Mouse (Mus musculus) heart, embryonic 11.5 days (tissue): ENCODE data around the gene Ttll12. TPM values are rescaled to one million over a fixed set of nuclear protein-coding genes. Genes with fewer than 3 reads are reported as not detected.

Experiments
- ATAC-seq: fragments of 200-750 bp; cut with Nextera tagmentation; replicated peaks from 2 replicates; pipeline ENCODE4 v1.8.0; 2017; ENCODE audit warnings: moderate library complexity; ENCODE audit not compliant: insufficient number of reproducible peaks, low FRiP score, low TSS enrichment
- H3K27ac ChIP-seq: fragments of 300-500 bp; sonication (generic); 2 replicates; pipeline ENCODE4 v1.5.1; 2014; ENCODE audit warnings: mild to moderate bottlenecking, low read depth, low read length
- H3K27me3 ChIP-seq: fragments of 300-500 bp; sonication (generic); 2 replicates; pipeline ENCODE4 v1.6.1; 2014; ENCODE audit warnings: mild to moderate bottlenecking, low read length, mixed read lengths; ENCODE audit not compliant: control insufficient read depth, insufficient read depth
- H3K36me3 ChIP-seq: fragments of 300-500 bp; sonication (generic); 2 replicates; pipeline ENCODE4 v1.6.1; 2014; ENCODE audit warnings: mild to moderate bottlenecking, low read length, moderate library complexity, mixed read lengths; ENCODE audit not compliant: control insufficient read depth, insufficient read depth
- H3K4me1 ChIP-seq: fragments of 300-500 bp; sonication (generic); 2 replicates; pipeline ENCODE4 v1.6.1; 2014; ENCODE audit warnings: low read length; ENCODE audit not compliant: control insufficient read depth, insufficient read depth
- H3K4me2 ChIP-seq: fragments of 300-500 bp; sonication (generic); 2 replicates; pipeline ENCODE4 v1.6.1; 2014; ENCODE audit warnings: mild to moderate bottlenecking, moderate library complexity
- H3K4me3 ChIP-seq: fragments of 300-500 bp; sonication (generic); 2 replicates; pipeline ENCODE4 v1.5.1; 2014; ENCODE audit warnings: low read depth, low read length
- H3K9ac ChIP-seq: fragments of 300-500 bp; sonication (generic); 2 replicates; pipeline ENCODE4 v1.6.1; 2014; ENCODE audit warnings: mild to moderate bottlenecking, low read depth, low read length, moderate library complexity
- H3K9me3 ChIP-seq: fragments of 300-500 bp; sonication (generic); replicated peaks from 2 replicates; pipeline ENCODE4 v1.6.1; 2016; ENCODE audit warnings: low read length; ENCODE audit not compliant: control insufficient read depth
- WGBS: fragments of 180-500 bp; shearing (Covaris S2); extraction: QIAGEN DNeasy Blood & Tissue Kit; methylation state at CpG from one replicate; pipeline ENCODE4 v1.1.7; 2014; ENCODE audit not compliant: insufficient replicate concordance; 5-methylcytosine and 5-hydroxymethylcytosine counted together
- polyA plus RNA-seq: library from polyadenylated mRNA; unstranded; fragments of >200 nt; fragmentation: Nextera tagmentation; extraction: Ambion mirVana; gene quantifications from 2 replicates; pipeline ENCODE4 v1.2.1, GENCODE M21; 2014

Gene Ttll12
- polyA plus RNA-seq, 1 experiment from 2014 or later, result 30.4 TPM

- no peaks in the 10 kb centered on the region for H3K27me3 ChIP-seq
- H3K9me3 ChIP-seq, result no peaks in the 10 kb centered on the region
- no peak overlapping the region for H3K4me2 ChIP-seq
- no peak for ATAC-seq
- no peak overlapping the region for H3K4me3 ChIP-seq
- H3K4me1 ChIP-seq, result peaks cover 30% of the 10 kb centered on the region
- H3K27ac ChIP-seq, result no peak overlapping the region
- peaks cover 15% of the 10 kb centered on the region for H3K36me3 ChIP-seq
- H3K9ac ChIP-seq, result no peak overlapping the region
- 80% methylated on average over 9 of the region's 9 CpGs for WGBS
Observed at GRCm38 (mm10) chr15:83541647-83542287, 53.2 kb downstream of the Ttll12 start.

GRCm38 (mm10) chr15:83539905-83540304 lies 55.1 kb downstream of the Ttll12 start:
- H3K9ac ChIP-seq, result no peak overlapping the region
- ATAC-seq, result 0 out of 2 replicates have a peak, but pooled peaks have one; percentile 34
- H3K27ac ChIP-seq, result peak overlapping the region; percentile 72
- H3K36me3 ChIP-seq, result 0 out of 2 replicates have a peak, but pooled peaks cover 3% of the 10 kb centered on the region
- H3K4me2 ChIP-seq, result peak overlapping the region; percentile 19; the same call in 1 of the 2 replicates
- 30% methylated on average over 4 of the region's 4 CpGs for WGBS
- H3K27me3 ChIP-seq, result no peaks in the 10 kb centered on the region
- H3K4me3 ChIP-seq, result no peak overlapping the region
- H3K9me3 ChIP-seq, result no peaks in the 10 kb centered on the region
- H3K4me1 ChIP-seq, result peaks cover 42% of the 10 kb centered on the region

- H3K4me3 ChIP-seq, result no peak overlapping the region
- H3K27ac ChIP-seq, result no peak overlapping the region
- 93% methylated on average over 2 of the region's 2 CpGs for WGBS
- H3K27me3 ChIP-seq, result no peaks in the 10 kb centered on the region
- H3K9me3 ChIP-seq, result no peaks in the 10 kb centered on the region
- peaks cover 47% of the 10 kb centered on the region for H3K4me1 ChIP-seq
- H3K4me2 ChIP-seq, result no peak overlapping the region
- no peak for ATAC-seq
- no peak overlapping the region for H3K9ac ChIP-seq
- H3K36me3 ChIP-seq, result no peaks in the 10 kb centered on the region
Observed at GRCm38 (mm10) chr15:83538855-83539254, 56.1 kb downstream of the Ttll12 start.

- peaks cover 40% of the 10 kb centered on the region for H3K4me1 ChIP-seq
Observed at GRCm38 (mm10) chr15:83535890-83536231, 59.1 kb downstream of the Ttll12 start.

DNA sequence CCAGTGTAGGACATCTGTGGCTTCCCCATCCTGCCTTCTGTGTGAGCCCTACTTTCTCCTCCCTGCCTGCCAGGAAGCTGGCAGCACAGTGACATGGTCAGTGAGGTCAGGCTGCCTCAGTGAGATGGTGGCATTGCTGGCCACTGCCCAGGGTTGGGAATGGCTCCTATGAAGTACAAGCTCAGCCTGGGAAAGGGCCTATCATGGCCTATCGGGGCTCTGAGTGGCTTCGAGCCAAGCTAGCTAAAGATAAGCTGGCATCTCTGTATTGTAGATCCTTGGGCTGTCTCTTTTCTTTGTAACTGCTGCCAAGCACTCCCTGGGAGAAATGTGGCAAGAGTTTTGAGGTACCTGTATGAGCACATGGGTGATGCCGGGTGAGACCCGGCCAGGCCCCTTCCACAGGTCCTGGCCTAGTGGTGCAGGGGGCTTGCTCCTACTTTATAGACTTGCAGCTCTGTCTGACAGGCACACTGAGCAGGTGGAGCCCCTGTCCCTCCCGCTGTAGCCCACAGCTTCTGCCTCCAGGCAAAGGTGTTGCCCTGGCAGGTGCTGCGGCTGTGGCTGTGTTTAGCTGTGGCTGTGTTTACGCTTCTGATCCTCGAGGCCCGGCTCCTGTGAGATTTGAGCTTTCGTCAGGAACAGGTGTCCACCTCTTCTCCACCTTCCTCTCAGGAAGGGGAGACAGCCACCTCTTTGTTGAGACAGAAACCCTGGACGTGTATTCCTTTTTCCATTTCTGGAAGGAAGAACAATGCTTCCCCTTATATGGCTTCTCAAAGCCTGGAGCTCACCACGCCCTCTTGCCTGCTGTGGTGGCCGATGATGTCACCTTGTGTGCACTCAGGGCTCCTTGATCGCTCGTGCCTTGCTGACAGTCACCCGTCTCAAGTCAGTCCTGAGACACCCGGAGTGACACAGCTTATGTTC lies 59.7 kb downstream of the Ttll12 start:
- Histone ChIP-seq H3K4me2 (peak overlapping the region; percentile 16; the same call in 1 of the 2 replicates), H3K27ac (peak overlapping the region; percentile 80), H3K4me3 (no peak overlapping the region), H3K36me3 (0 out of 2 replicates have a peak, but pooled peaks cover 3% of the 10 kb centered on the region), H3K4me1 (peaks cover 38% of the 10 kb centered on the region), H3K9ac (peak overlapping the region; percentile 61), H3K27me3 (no peaks in the 10 kb centered on the region), H3K9me3 (no peaks in the 10 kb centered on the region)
- no peak for ATAC-seq
- 47% methylated on average over 17 of the region's 17 CpGs for WGBS

More at GRCm38 (mm10) chr15:83535890-83536231, 59.1 kb downstream of the Ttll12 start:
- whole genome bisulfite sequencing, result 74% methylated on average over 6 of the region's 6 CpGs
- Histone ChIP-seq H3K9me3 (no peaks in the 10 kb centered on the region), H3K9ac (peak overlapping the region; percentile 61; the same call in 1 of the 2 replicates), H3K36me3 (0 out of 2 replicates have a peak, but pooled peaks cover 3% of the 10 kb centered on the region), H3K27me3 (no peaks in the 10 kb centered on the region), H3K4me3 (no peak overlapping the region), H3K27ac (peak overlapping the region; percentile 80), H3K4me2 (peak overlapping the region; percentile 16; the same call in 1 of the 2 replicates)
- no peak for ATAC-seq

- H3K4me2 ChIP-seq, result no peak overlapping the region
- no peak for ATAC-seq
- peaks cover 2% of the 10 kb centered on the region; the same call in 1 of the 2 replicates for H3K27me3 ChIP-seq
- H3K36me3 ChIP-seq, result 0 out of 2 replicates have a peak, but pooled peaks cover 3% of the 10 kb centered on the region
- no peak overlapping the region for H3K27ac ChIP-seq
- 69% methylated on average over 7 of the region's 7 CpGs for WGBS
- no peaks in the 10 kb centered on the region for H3K9me3 ChIP-seq
- H3K9ac ChIP-seq, result no peak overlapping the region
- H3K4me3 ChIP-seq, result no peak overlapping the region
- peaks cover 46% of the 10 kb centered on the region for H3K4me1 ChIP-seq
Observed at GRCm38 (mm10) chr15:83532606-83533005, 62.4 kb downstream of the Ttll12 start.

DNA sequence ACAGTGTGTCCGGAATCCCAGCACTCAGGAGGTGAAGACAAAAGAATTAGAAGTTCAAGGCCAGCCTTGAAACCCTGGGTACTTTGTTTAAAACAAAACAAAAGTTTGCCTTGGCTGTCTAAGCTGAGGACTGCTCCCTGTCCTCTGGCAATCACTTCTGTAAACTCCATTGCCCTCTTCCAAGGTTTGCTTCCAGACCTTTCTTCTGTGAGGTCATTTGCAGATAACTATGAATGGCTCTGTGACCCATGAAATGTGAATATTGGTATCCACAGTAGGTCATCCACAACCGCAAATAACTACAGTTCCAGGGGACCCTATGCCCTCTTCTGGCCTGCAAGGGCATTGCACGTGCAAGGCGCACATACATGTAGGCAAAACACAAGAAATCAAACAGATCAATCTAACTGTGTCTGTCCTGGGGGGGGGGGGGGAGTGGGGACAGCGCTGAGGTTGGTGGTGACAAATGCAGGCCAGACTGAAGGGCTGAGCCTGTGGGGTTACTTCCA lies 62.9 kb downstream of the Ttll12 start:
- Histone ChIP-seq H3K36me3 (0 out of 2 replicates have a peak, but pooled peaks cover 3% of the 10 kb centered on the region), H3K4me1 (peaks cover 51% of the 10 kb centered on the region), H3K4me3 (no peak overlapping the region), H3K4me2 (no peak overlapping the region), H3K9me3 (no peaks in the 10 kb centered on the region), H3K9ac (no peak overlapping the region), H3K27me3 (peaks cover 6% of the 10 kb centered on the region; the same call in 1 of the 2 replicates), H3K27ac (no peak overlapping the region)
- WGBS, result 78% methylated on average over 5 of the region's 5 CpGs
- no peak for ATAC-seq

DNA sequence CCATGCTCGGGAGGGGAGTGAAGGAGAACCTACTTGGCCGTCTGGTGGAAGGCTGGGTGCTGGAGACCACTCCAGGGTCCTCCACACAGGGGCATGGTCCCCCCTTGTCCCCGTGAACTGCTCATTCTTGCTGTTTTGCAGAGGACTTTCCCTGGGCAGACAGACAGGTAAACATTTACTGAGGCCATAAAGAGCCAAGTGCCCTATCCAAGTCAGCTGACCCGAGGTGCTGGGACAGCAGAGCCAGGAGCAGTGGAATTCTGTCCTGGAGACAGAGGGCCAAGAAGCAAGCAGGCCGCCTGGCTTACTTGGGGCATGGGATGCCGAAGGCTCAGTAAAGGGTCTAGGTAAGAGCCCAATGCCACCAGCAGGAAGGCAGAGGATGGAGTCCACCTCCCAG lies 64.3 kb downstream of the Ttll12 start:
- 75% methylated on average over 6 of the region's 6 CpGs for WGBS
- no peak overlapping the region for H3K4me3 ChIP-seq
- peaks cover 6% of the 10 kb centered on the region; the same call in 1 of the 2 replicates for H3K27me3 ChIP-seq
- 0 out of 2 replicates have a peak overlapping the region, but pooled peaks have one; percentile 12 for H3K27ac ChIP-seq
- 0 out of 2 replicates have a peak, but pooled peaks cover 3% of the 10 kb centered on the region for H3K36me3 ChIP-seq
- H3K9ac ChIP-seq, result no peak overlapping the region
- no peaks in the 10 kb centered on the region for H3K9me3 ChIP-seq
- no peak overlapping the region for H3K4me2 ChIP-seq
- peaks cover 54% of the 10 kb centered on the region for H3K4me1 ChIP-seq
- no peak for ATAC-seq
